Comparison of ENCODE assay signal across 19 mouse cellular contexts in genomic region chr19:53017248-53017647, GRCm38 (mm10). TPM values are rescaled to one million over a fixed set of nuclear protein-coding genes. Genes with fewer than 3 reads are reported as not detected.
DNase-seq lines count a peak whose midpoint lies in the region; ATAC-seq and TF ChIP-seq lines count a peak whose summit lies in the region.
"Had no signal": no experiment of that assay in that cellular context is flagged by ENCODE, and none has a peak within 500 bp of the region (broad histone marks: within the 10 kb centered on the region; RNA-seq: fewer than 3 reads in every experiment).

No protein-coding gene starts in this region.

- 37% methylated on average over 11 of the region's 11 CpGs for WGBS in heart, embryonic 14.5 days
- 92% methylated on average over 11 of the region's 11 CpGs for WGBS in thymus, adult 2 months
- WGBS in hindbrain, embryonic 12.5 days = 82% methylated on average over 11 of the region's 11 CpGs

- H3K27me3 ChIP-seq in testis, adult 2 months (ENCODE audit: control insufficient read depth, insufficient read depth, low read length) = no peaks in the 10 kb centered on the region
- no peaks in the 10 kb centered on the region for H3K27me3 ChIP-seq in heart, embryonic 14.5 days (ENCODE audit: control insufficient read depth, insufficient read depth, low read length)
- no peaks in the 10 kb centered on the region for H3K27me3 ChIP-seq in thymus, adult 2 months (ENCODE audit: control insufficient read depth, insufficient read depth, low read length)
- H3K27me3 ChIP-seq in hindbrain, embryonic 12.5 days = no peaks in the 10 kb centered on the region
- H3K27me3 ChIP-seq: CH12.LX; liver, embryonic 12.5 days; midbrain, embryonic 12.5 days; Patski had no signal

- no peak for ATAC-seq in heart, embryonic 14.5 days (ENCODE audit: insufficient number of reproducible peaks, insufficient read depth, low FRiP score, low read depth)
- ATAC-seq in hindbrain, embryonic 12.5 days (ENCODE audit: low FRiP score) = no peak
- ATAC-seq: forebrain, postnatal 0 days; liver, embryonic 12.5 days; Patski had no signal

- no peak overlapping the region for H3K4me3 ChIP-seq in testis, adult 2 months (ENCODE audit: control insufficient read depth, low read depth, low read length)
- H3K4me3 ChIP-seq in heart, embryonic 14.5 days (ENCODE audit: control insufficient read depth in 1 of 2, insufficient read depth in 1 of 2, low read depth in 1 of 2, low read length in 2 of 2) = no peak overlapping the region
- no peak overlapping the region for H3K4me3 ChIP-seq in thymus, adult 2 months (ENCODE audit: control insufficient read depth, insufficient read depth, low read length)
- H3K4me3 ChIP-seq in hindbrain, embryonic 12.5 days = no peak overlapping the region
- H3K4me3 ChIP-seq: embryonic facial prominence, embryonic 10.5 days; limb, embryonic 10.5 days; liver, embryonic 12.5 days; midbrain, embryonic 12.5 days had no signal

- TF ChIP-seq POLR2A in testis, adult 2 months (IDR thresholded peaks at IDR 0.05; ENCODE audit: control insufficient read depth, low read depth, low read length) = no peak
- TF ChIP-seq POLR2A in thymus, adult 2 months (IDR thresholded peaks at IDR 0.05; ENCODE audit: control insufficient read depth, extremely low read depth, insufficient read depth, low read length, poor library complexity) = no peak

- H3K36me3 ChIP-seq in testis, adult 2 months (ENCODE audit: control insufficient read depth, insufficient read depth, low read length) = no peaks in the 10 kb centered on the region
- H3K36me3 ChIP-seq in heart, embryonic 14.5 days (ENCODE audit: control insufficient read depth, insufficient read depth, low read length) = peaks cover 37% of the 10 kb centered on the region
- H3K36me3 ChIP-seq in thymus, adult 2 months (ENCODE audit: control insufficient read depth, insufficient read depth, low read length) = no peaks in the 10 kb centered on the region
- H3K36me3 ChIP-seq in hindbrain, embryonic 12.5 days = peaks cover 3% of the 10 kb centered on the region; the same call in 1 of the 2 replicates

- TF ChIP-seq CTCF in testis, adult 2 months (IDR thresholded peaks at IDR 0.05; ENCODE audit: control insufficient read depth, insufficient read depth, insufficient replicate concordance, low read depth, low read length) = no peak
- no peak for TF ChIP-seq CTCF in thymus, adult 2 months (IDR thresholded peaks at IDR 0.05; ENCODE audit: borderline replicate concordance, control insufficient read depth, extremely low read depth, insufficient read depth, low read length, poor library complexity)

- H3K9ac ChIP-seq in heart, embryonic 14.5 days (ENCODE audit: low read length) = peak overlapping the region; percentile 30; the same call in 1 of the 2 replicates
- no peak overlapping the region for H3K9ac ChIP-seq in hindbrain, embryonic 12.5 days
- H3K9ac ChIP-seq: forebrain, postnatal 0 days; hindbrain, embryonic 14.5 days; liver, embryonic 12.5 days; midbrain, embryonic 12.5 days had no signal

- no peaks in the 10 kb centered on the region for H3K9me3 ChIP-seq in heart, embryonic 14.5 days (ENCODE audit: control insufficient read depth, low read length)
- H3K9me3 ChIP-seq in hindbrain, embryonic 12.5 days (replicated peaks) = no peaks in the 10 kb centered on the region
- H3K9me3 ChIP-seq: embryonic facial prominence, embryonic 10.5 days; limb, embryonic 10.5 days; liver, embryonic 12.5 days; midbrain, embryonic 12.5 days had no signal

- DNase-seq in gastrocnemius, adult 18-20 months (ENCODE audit: low spot score) = peak; percentile 45
- no peak for DNase-seq in gastrocnemius, postnatal 10 days
- DNase-seq in testis, postnatal 10 days (ENCODE audit: low spot score) = no peak
- no peak for DNase-seq in thymus, adult 2 months
- DNase-seq in c-Kit-positive CD71-positive TER-119-positive erythroid progenitor cells, embryonic 14.5 days (ENCODE audit: low spot score) = no peak
- DNase-seq: adrenal gland, postnatal 36 days; forebrain, postnatal 0 days; kidney, postnatal 36 days; right cerebral cortex, postnatal 25 days had no signal

- H3K4me1 ChIP-seq in testis, adult 2 months (ENCODE audit: control insufficient read depth, insufficient read depth, low read length) = peaks cover 18% of the 10 kb centered on the region
- H3K4me1 ChIP-seq in heart, embryonic 14.5 days (ENCODE audit: control insufficient read depth in 2 of 2, insufficient read depth in 2 of 2, low read length in 2 of 2) = peaks cover 40 to 65% of the 10 kb centered on the region in 2 experiments
- H3K4me1 ChIP-seq in thymus, adult 2 months (replicated peaks; ENCODE audit: control insufficient read depth, insufficient read depth, low read length) = no peaks in the 10 kb centered on the region
- H3K4me1 ChIP-seq in hindbrain, embryonic 12.5 days = peaks cover 5% of the 10 kb centered on the region
- H3K4me1 ChIP-seq: liver, embryonic 12.5 days had no signal

- H3K4me2 ChIP-seq in heart, embryonic 14.5 days (ENCODE audit: low read length) = no peak overlapping the region
- H3K4me2 ChIP-seq in hindbrain, embryonic 12.5 days (replicated peaks) = no peak overlapping the region
- H3K4me2 ChIP-seq: hindbrain, embryonic 14.5 days; liver, embryonic 12.5 days; midbrain, embryonic 12.5 days had no signal

- peak overlapping the region; percentile 70 for H3K27ac ChIP-seq in testis, adult 2 months (ENCODE audit: control insufficient read depth, insufficient read depth, low read depth, low read length)
- H3K27ac ChIP-seq in heart, embryonic 14.5 days (replicated peaks in 1 of 2; ENCODE audit: control insufficient read depth in 1 of 2, insufficient read depth in 1 of 2, low read depth in 2 of 2, low read length in 2 of 2) = peak overlapping the region; percentile 75 to 83
- no peak overlapping the region for H3K27ac ChIP-seq in thymus, adult 2 months (ENCODE audit: control insufficient read depth, insufficient read depth, low read length)
- H3K27ac ChIP-seq in hindbrain, embryonic 12.5 days = no peak overlapping the region
- H3K27ac ChIP-seq: hindbrain, embryonic 14.5 days; limb, embryonic 10.5 days; liver, embryonic 12.5 days; midbrain, embryonic 12.5 days had no signal

RNA-seq across cellular contexts. Expression of gene Xpnpep1, which starts 22.8 kb away (rescaled TPM):
- total RNA-seq in gastrocnemius, adult 18-20 months (2021) = 10 to 100 TPM; 34.3 to 40.9 TPM
- total RNA-seq in gastrocnemius, postnatal 10 days (2021) = 10 to 100 TPM; 70.7 to 83.8 TPM
- 138 and 141 TPM in 2 replicates for polyA plus RNA-seq in testis, adult 2 months (2012; rRNA removed)
- 151 and 159 TPM in 2 replicates for polyA plus RNA-seq in heart, embryonic 14.5 days (2014; fragmentation: Nextera tagmentation; extraction: Ambion mirVana)
- 49.6 and 55.6 TPM in 2 replicates for polyA plus RNA-seq in thymus, adult 2 months (2012; rRNA removed)
- 159 and 166 TPM in 2 replicates for polyA plus RNA-seq in hindbrain, embryonic 12.5 days (2016; fragmentation: Nextera tagmentation; extraction: Ambion mirVana)

Comparison
In these comparisons a context has a peak if more than half of its experiments do, and no peak if none do; other contexts are left out.
1. H3K27ac ChIP-seq: peak in testis, adult 2 months (single experiment) and heart, embryonic 14.5 days (2 of 2); none in thymus, adult 2 months (single experiment) and hindbrain, embryonic 12.5 days (single experiment).